Comparison of ENCODE assay signal across 8 mouse cellular contexts in genomic region chr19:4201291-4201909, GRCm38 (mm10). TPM values are rescaled to one million over a fixed set of nuclear protein-coding genes. Genes with fewer than 3 reads are reported as not detected.
DNase-seq lines count a peak whose midpoint lies in the region; ATAC-seq and TF ChIP-seq lines count a peak whose summit lies in the region.

Gene Rad9a (minus strand): TSS chr19:4201662.

- WGBS in forebrain, embryonic 16.5 days, result under 1% methylated on average over 34 of the region's 34 CpGs
- under 1% methylated on average over 34 of the region's 34 CpGs for WGBS in lung, embryonic 14.5 days
- WGBS in olfactory bulb, adult 2 months, result under 1% methylated on average over 34 of the region's 34 CpGs
- WGBS in thymus, adult 2 months, result under 1% methylated on average over 34 of the region's 34 CpGs

- TF ChIP-seq CTCF in G1E (IDR thresholded peaks at IDR 0.05; ENCODE audit: low read depth, low read length), result no peak
- TF ChIP-seq CTCF in layer of hippocampus, adult 2 months (conservative IDR thresholded peaks at IDR 0.05), result no peak
- no peak for TF ChIP-seq CTCF in lung, embryonic 14.5 days (IDR thresholded peaks at IDR 0.05; ENCODE audit: low read depth)
- no peak for TF ChIP-seq CTCF in olfactory bulb, adult 2 months (IDR thresholded peaks at IDR 0.05; ENCODE audit: insufficient read depth, low read depth, low read length)
- no peak for TF ChIP-seq CTCF in thymus, adult 2 months (IDR thresholded peaks at IDR 0.05; ENCODE audit: borderline replicate concordance, control insufficient read depth, extremely low read depth, insufficient read depth, low read length, poor library complexity)

- peak within 1 kb of the TSS; percentile 80 for H3K4me3 ChIP-seq in G1E (ENCODE audit: low read depth, low read length)
- H3K4me3 ChIP-seq in forebrain, embryonic 16.5 days (replicated peaks; ENCODE audit: low read length), result peak within 1 kb of the TSS; percentile 74
- H3K4me3 ChIP-seq in layer of hippocampus, adult 2 months, result peak within 1 kb of the TSS; percentile 74
- peak within 1 kb of the TSS; percentile 81 for H3K4me3 ChIP-seq in lung, embryonic 14.5 days (ENCODE audit: low read depth, low read length)
- peak within 1 kb of the TSS; percentile 62 for H3K4me3 ChIP-seq in olfactory bulb, adult 2 months (ENCODE audit: insufficient read depth, low read depth, low read length)
- peak within 1 kb of the TSS; percentile 91 for H3K4me3 ChIP-seq in thymus, adult 2 months (ENCODE audit: control insufficient read depth, insufficient read depth, low read length)

- H3K4me2 ChIP-seq in forebrain, embryonic 16.5 days (ENCODE audit: low read length), result peak within 1 kb of the TSS; percentile 82
- H3K4me2 ChIP-seq in lung, embryonic 14.5 days, result peak within 1 kb of the TSS; percentile 99

- H3K4me1 ChIP-seq in G1E (ENCODE audit: insufficient read depth, low read depth, low read length), result peaks cover 61% of the 10 kb centered on the region
- peaks cover 27% of the 10 kb centered on the region for H3K4me1 ChIP-seq in forebrain, embryonic 16.5 days (replicated peaks; ENCODE audit: control insufficient read depth, insufficient read depth, low read length)
- peaks cover 12% of the 10 kb centered on the region for H3K4me1 ChIP-seq in lung, embryonic 14.5 days (ENCODE audit: insufficient read depth)
- peaks cover 22% of the 10 kb centered on the region for H3K4me1 ChIP-seq in olfactory bulb, adult 2 months (ENCODE audit: control insufficient read depth, insufficient read depth, low read length)
- peaks cover 48% of the 10 kb centered on the region for H3K4me1 ChIP-seq in thymus, adult 2 months (replicated peaks; ENCODE audit: control insufficient read depth, insufficient read depth, low read length)

- TF ChIP-seq POLR2A in olfactory bulb, adult 2 months (IDR thresholded peaks at IDR 0.05; ENCODE audit: insufficient read depth, low read depth, low read length), result peak; percentile 80
- peak; percentile 62 for TF ChIP-seq POLR2A in thymus, adult 2 months (IDR thresholded peaks at IDR 0.05; ENCODE audit: control insufficient read depth, extremely low read depth, insufficient read depth, low read length, poor library complexity)

- ATAC-seq in G1E (ENCODE audit: extremely low read depth, insufficient number of reproducible peaks, low FRiP score, poor library complexity, severe bottlenecking), result peak; percentile 77
- ATAC-seq in forebrain, embryonic 16.5 days, result peak; percentile 88
- ATAC-seq in lung, embryonic 14.5 days (ENCODE audit: insufficient read depth), result peak; percentile 87

- no peaks in the 10 kb centered on the region for H3K9me3 ChIP-seq in G1E (replicated peaks)
- no peaks in the 10 kb centered on the region for H3K9me3 ChIP-seq in forebrain, embryonic 16.5 days (ENCODE audit: control insufficient read depth, low read length)
- H3K9me3 ChIP-seq in lung, embryonic 14.5 days (ENCODE audit: low read depth, low read length), result no peaks in the 10 kb centered on the region

- DNase-seq in G1E (ENCODE audit: low spot score), result peak; percentile 99
- peak; percentile 95 to 98 for DNase-seq in cerebellum, adult 18-20 months
- DNase-seq in heart, postnatal 36 days, result peak; percentile 91 to 94
- DNase-seq in layer of hippocampus, adult 2 months (ENCODE audit: low spot score in 2 of 2), result peak; percentile 93 to 95
- DNase-seq in lung, embryonic 14.5 days, result peak; percentile 99
- DNase-seq in thymus, adult 2 months, result peak; percentile 96

- H3K27ac ChIP-seq in forebrain, embryonic 16.5 days (ENCODE audit: low read length), result no peak within 1 kb of the TSS
- H3K27ac ChIP-seq in layer of hippocampus, adult 2 months, result peak within 1 kb of the TSS; percentile 96
- H3K27ac ChIP-seq in lung, embryonic 14.5 days (ENCODE audit: low read depth), result peak within 1 kb of the TSS; percentile 61
- peak within 1 kb of the TSS; percentile 52; the same call in 1 of the 2 replicates for H3K27ac ChIP-seq in olfactory bulb, adult 2 months (ENCODE audit: insufficient read depth, low read depth, low read length)
- peak within 1 kb of the TSS; percentile 94 for H3K27ac ChIP-seq in thymus, adult 2 months (ENCODE audit: control insufficient read depth, insufficient read depth, low read length)

- H3K27me3 ChIP-seq in G1E (ENCODE audit: insufficient read depth, low read length), result peaks cover 32% of the 10 kb centered on the region
- peaks cover 2% of the 10 kb centered on the region; the same call in 1 of the 2 replicates for H3K27me3 ChIP-seq in forebrain, embryonic 16.5 days (replicated peaks; ENCODE audit: control insufficient read depth, insufficient read depth, low read length)
- no peaks in the 10 kb centered on the region for H3K27me3 ChIP-seq in lung, embryonic 14.5 days (ENCODE audit: insufficient read depth, low read length)
- no peaks in the 10 kb centered on the region for H3K27me3 ChIP-seq in thymus, adult 2 months (ENCODE audit: control insufficient read depth, insufficient read depth, low read length)

- intact Hi-C loops in heart, postnatal 36 days (cut with DNase I), result no loop called here

- H3K9ac ChIP-seq in forebrain, embryonic 16.5 days (replicated peaks; ENCODE audit: low read depth, low read length), result peak within 1 kb of the TSS; percentile 67
- H3K9ac ChIP-seq in lung, embryonic 14.5 days, result peak within 1 kb of the TSS; percentile 89

- peaks cover 44% of the 10 kb centered on the region for H3K36me3 ChIP-seq in G1E (replicated peaks)
- peaks cover 7% of the 10 kb centered on the region; the same call in 1 of the 2 replicates for H3K36me3 ChIP-seq in forebrain, embryonic 16.5 days (ENCODE audit: control insufficient read depth, insufficient read depth)
- peaks cover 33% of the 10 kb centered on the region for H3K36me3 ChIP-seq in lung, embryonic 14.5 days (ENCODE audit: insufficient read depth)
- peaks cover 7% of the 10 kb centered on the region; the same call in 1 of the 2 replicates for H3K36me3 ChIP-seq in thymus, adult 2 months (ENCODE audit: control insufficient read depth, insufficient read depth, low read length)

RNA-seq across cellular contexts. Expression of gene Rad9a, which starts in this region (rescaled TPM):
- total RNA-seq in G1E (2014; fragmentation: Nextera tagmentation), result 61.9 and 93.9 TPM in 2 replicates
- total RNA-seq in G1E (2017), result 27.5 and 29.2 TPM in 2 replicates
- 31.3 and 33.6 TPM in 2 replicates for polyA plus RNA-seq in G1E (2012)
- 22.6 and 26.1 TPM in 2 replicates for polyA plus RNA-seq in forebrain, embryonic 16.5 days (2015; fragmentation: Nextera tagmentation; extraction: Ambion mirVana)
- 1 to 10 TPM; 5.2 to 5.3 TPM for total RNA-seq in heart, postnatal 36 days (2021)
- 1 to 10 TPM; 8.1 to 8.7 TPM for total RNA-seq in layer of hippocampus, adult 2 months (2021)
- polyA plus RNA-seq in lung, embryonic 14.5 days (2014; fragmentation: Nextera tagmentation; extraction: Ambion mirVana), result 42.1 and 47.4 TPM in 2 replicates
- not detected in 2 replicates for polyA plus RNA-seq in olfactory bulb, adult 2 months (2012; ENCODE audit: insufficient read depth, insufficient read length, low replicate concordance, missing spikeins)
- polyA plus RNA-seq in thymus, adult 2 months (2012; rRNA removed), result 119 and 143 TPM in 2 replicates
